Mouse (Mus musculus) left cerebral cortex, adult 8-10 months (tissue): ENCODE data around the gene Hdac9. TPM values are rescaled to one million over a fixed set of nuclear protein-coding genes. Genes with fewer than 3 reads are reported as not detected.
A peak's percentile ranks its signal among the peaks of the same experiment; 100 is the strongest.

Experiments
- DNase-seq, 2 experiments: peaks; one replicate each; pipeline ENCODE4 v3.0.0; 2022; ENCODE audit warnings: low spot score in 2 of 2
- total RNA-seq, 4 experiments: library from RNA; stranded (reverse); gene quantifications; 2 replicates each; pipeline ENCODE4 v1.2.4; 2022

The Hdac9 gene
- total RNA-seq, 4 experiments from 2014 or later: 42.9 to 51.3 (median 46.1) TPM

DNA sequence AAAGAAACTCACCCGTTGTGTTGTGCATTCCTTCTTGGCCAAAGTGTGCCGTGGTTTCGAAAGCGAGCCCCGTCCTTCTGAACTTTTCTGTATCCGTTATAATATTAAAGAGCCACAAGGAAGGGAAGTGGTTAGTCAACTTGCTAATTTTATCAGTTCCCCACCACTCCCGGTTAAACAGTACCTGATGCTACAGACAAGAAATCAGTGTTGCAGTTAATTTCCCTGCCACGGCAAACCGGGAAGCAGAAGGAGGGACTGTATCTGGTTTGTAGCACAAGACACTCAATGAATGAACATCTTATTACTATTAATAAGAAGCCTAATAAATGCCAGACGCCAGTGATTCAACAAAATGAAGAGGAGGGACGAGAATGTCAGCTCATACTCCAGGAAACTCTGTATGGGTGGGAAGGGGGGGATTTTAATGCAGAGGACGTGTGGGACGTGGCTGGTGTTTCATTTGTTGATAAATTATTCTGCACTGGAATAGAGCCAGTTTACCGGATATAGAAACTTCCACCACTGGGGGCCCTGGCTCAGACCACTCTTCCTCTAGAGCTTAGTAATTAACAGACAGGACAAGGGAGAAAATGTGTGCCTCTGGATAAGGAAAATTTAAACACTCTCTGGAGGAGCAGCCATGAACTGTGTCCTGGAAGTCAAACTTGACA, 202.5 kb downstream of the Hdac9 start:
- no peak for DNase-seq

DNA sequence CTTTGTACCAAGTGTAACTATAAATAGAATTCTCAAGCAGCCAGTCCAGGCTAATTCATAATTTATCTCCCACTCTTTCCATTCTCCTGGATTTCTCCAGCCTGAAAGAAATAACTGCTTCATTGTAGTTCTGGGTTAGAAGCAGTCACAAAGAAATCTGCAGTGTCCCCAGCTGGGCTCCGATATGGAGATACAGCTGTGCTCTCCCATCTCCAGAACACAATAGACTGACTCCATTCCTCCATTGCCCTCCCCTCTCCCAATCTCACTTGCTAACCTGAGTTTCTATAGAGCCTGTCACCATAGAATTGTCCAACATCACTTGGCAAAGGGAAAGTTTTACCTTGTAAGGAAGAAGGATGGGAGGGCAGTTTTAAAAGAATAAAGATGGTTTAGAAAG, 218.9 kb downstream of the Hdac9 start:
- no peak for DNase-seq

GRCm38 (mm10) chr12:34696736-34697135, 220.2 kb downstream of the Hdac9 start:
- no peak for DNase-seq

DNA sequence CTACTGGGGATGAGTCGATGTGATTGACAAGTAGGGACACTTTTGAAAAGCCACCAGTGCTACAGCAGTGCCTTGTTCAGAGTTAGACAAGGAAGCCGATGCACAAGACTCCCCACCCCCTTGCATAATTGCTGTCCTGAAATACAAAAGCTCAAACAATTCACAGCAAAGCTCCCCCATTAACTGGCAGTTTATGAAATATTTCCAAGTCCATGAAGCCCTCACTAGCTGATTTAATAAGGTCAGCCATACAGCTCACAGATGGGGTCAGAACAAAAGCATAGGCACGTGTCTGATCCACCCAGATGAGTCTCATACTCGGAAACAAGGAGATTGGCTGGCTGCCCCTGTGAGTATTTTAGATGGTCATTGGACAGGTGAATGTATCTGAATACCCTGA, 228.0 kb downstream of the Hdac9 start:
- no peak for DNase-seq

DNA sequence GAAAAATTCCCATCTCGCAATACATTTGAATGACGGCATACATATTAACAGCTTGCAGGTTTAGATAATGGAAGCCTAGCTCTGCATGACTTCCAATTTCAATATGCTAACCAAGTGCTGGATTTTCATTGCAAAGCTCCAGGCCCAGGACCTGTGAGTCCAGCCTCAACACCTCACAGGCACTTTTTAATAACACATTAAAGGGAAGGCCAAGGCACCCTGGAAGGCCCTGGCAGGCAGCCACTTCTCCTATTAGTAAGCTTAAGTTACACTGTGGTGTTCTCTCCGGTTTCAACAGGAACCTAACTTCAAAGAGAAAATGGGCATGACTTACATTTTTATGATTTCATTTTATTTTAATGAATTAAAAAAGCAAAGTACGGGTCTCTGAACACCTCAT, 233.5 kb downstream of the Hdac9 start:
- DNase-seq: no peak

GRCm38 (mm10) chr12:34682657-34683056, 234.2 kb downstream of the Hdac9 start:
- no peak for DNase-seq

- no peak for DNase-seq
These were observed 236.3 kb downstream of the Hdac9 start for GRCm38 (mm10) chr12:34680576-34680975.

GRCm38 (mm10) chr12:34677110-34677509, 239.8 kb downstream of the Hdac9 start:
- DNase-seq: no peak

- DNase-seq: no peak
These were observed 242.7 kb downstream of the Hdac9 start for GRCm38 (mm10) chr12:34674235-34674634.

DNA sequence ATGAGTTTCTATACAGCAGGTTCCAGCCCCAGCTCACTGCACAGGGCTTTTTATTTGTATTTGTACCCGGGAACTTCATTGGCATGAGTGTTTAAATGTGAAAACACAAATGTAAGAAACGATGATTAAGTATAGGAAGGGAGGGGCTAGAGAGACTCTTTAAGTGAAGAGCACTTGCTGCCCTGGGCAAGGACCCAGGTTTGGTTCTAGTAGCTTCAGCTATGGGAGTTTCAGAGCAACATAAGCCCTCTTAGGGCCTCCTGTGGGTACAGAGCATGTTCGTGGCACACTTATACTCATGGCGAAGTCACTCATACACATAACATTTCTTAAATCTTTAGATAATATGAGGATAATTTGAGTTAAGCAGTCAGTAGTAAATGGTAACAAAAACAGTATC, 243.4 kb downstream of the Hdac9 start:
- DNase-seq: no peak

DNA sequence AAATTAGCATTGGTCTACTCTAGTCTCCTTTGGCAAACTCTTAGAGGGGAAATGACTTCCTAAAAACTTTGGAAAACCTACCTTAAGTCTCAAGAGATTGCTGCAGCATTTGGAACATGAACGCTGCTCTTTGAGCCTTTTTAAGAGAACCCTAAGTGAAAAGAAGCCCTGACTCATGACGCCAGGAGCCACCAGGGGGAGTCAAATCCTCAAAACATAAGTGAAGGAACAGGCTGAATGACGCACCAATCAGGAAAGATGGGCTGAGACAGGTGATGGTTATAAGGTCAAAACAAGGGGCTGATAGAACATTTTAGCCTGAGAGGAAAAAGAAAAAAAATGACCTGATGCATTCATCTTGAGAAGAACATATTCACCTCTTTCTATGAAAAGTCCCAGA, 252.1 kb downstream of the Hdac9 start:
- DNase-seq: peak; percentile 48 to 75

DNA sequence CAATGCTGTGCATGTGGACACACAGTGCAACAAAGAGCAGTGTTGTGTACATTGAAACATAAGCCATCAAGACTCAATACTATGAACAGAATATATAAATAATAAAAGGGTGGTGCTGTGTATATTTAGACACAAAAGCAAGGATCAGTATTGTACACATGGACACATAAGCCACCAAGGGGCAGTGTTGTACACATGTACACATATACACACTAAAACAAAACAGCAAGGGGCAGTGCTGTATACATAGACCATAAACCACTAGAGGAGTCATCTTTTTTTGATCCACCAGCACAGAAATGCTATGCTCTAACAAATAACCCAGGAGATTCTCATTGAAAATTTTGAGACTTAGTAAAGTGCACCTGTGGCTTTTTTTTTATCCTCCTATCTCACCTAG, 255.5 kb downstream of the Hdac9 start:
- DNase-seq: no peak

DNA sequence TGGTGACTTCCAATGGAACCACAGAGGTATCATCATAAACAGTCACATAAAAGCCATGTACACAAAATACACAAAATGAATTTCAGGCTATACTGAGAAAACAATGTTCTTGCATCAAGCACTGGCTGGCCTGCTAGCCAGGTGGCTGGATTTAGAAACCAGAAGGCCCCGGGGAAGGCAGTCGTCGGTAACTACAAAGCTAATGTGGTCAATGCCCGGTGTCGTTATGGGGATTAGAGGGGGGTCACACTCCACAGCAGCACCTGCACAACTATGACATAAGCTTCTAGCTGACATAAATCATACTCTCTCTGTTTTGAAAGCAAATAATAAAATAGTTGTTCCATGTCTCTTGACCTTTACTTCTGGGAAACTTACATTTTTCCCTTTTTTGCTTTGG, 256.9 kb downstream of the Hdac9 start:
- DNase-seq: no peak

GRCm38 (mm10) chr12:34658568-34658967, 258.3 kb downstream of the Hdac9 start:
- no peak for DNase-seq

GRCm38 (mm10) chr12:34658119-34658518, 258.8 kb downstream of the Hdac9 start:
- DNase-seq: peak in 1 of 2 experiments; percentile 13

DNA sequence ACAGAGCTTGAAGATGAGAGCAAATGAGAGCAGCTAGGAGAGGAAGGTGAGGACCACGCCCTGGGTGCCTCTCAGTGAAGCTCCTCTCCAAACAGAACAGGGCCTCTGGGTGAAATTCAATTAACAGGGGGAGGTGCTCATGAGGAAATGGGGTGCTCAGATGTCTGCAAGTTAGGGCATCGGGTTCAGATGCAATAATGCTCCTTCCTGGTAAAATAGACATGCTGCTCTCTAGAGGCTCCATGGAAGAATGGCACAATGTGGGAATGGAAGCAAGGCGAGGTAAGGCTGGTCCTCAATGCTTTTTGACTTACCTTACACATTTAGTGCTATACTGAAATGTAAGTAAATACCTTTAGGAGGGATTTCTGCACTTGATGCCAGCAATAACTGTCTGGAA, 263.3 kb downstream of the Hdac9 start:
- no peak for DNase-seq

- DNase-seq: no peak
These were observed 268.1 kb downstream of the Hdac9 start for GRCm38 (mm10) chr12:34648753-34649152.

GRCm38 (mm10) chr12:34641705-34642259, 275.1 kb downstream of the Hdac9 start:
- no peak for DNase-seq

DNA sequence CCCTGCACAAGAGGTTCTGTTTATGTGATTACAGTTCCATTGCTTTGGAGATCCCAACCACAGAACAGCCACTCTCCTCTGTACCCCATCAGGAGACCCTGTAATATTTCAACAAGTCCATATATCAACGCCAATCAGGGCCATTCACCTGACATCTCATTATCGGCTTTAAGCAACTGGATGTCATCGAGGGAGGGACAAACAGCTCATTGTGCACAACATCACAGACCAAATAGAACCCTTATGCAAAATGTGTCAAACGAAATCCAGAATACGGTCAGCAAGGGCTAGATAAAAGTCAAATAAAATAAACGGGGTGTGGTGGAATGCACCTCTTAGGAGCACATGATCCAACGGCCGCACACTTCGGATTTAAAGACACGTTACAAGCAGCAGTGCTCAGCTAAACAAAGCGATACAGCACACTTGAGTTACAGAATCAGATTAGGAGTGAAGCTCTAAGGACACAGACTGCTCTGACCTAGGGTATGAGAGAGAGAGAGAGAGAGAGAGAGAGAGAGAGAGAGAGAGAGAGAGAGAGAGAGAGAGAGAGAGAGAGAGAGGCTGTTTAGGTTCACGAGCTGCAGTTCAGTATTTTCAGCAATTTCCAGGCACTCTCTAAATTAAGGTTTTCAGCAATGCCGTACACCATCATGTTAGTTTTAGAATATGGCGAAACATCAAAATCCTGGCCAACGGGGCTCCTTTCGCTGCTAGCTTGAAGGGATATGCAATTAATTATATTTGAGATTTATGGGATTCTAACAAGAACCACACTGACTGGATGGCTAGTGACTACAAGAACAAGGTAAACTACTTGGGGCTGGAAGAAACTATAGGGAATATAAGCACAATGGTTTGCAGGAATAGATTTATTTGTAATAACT, 279.4 kb downstream of the Hdac9 start:
- DNase-seq: no peak

DNA sequence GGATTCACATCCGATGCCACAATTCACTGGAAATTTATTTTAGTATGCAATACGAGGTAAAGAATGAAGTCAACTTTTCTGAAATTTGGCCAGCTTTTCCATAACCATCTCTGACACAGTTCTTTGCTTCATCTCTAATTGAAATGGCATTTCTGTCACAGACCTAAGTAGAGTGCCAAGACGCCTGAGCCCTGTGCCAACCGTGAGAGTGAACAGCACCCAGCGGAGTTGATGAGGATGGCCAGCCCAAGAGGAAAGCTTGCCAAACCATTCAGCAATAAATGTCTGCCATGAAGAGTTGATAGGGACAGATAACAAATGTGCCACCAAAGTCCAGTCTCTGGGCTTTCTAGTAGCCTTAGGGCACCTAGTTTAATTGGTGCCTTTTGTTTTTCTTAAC, 297.8 kb downstream of the Hdac9 start:
- DNase-seq: no peak

GRCm38 (mm10) chr12:34618321-34618720, 298.6 kb downstream of the Hdac9 start:
- DNase-seq: no peak

DNA sequence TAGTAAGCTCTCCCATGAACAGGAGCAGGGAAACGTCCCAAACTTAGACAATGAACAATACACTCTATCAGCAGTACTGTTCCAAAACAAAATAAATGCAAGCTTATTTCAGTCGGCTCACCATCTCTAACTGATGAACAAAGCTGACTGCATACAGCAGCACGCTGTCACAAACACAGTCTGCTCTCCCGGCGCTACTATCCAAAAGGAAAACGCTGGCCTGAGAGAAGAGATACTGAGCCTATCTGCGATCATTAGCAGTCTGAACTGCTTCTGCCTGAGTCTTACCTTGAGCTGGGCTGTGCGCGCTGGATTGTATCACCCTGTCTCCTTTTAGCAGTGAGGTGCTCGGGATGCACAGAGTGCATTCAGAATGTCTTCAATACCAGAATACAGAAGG, 299.1 kb downstream of the Hdac9 start:
- no peak for DNase-seq
